Mouse (Mus musculus) hindbrain, postnatal 0 days (tissue): ENCODE measurements around the gene Olfm4. TPM values are rescaled to one million over a fixed set of nuclear protein-coding genes. Genes with fewer than 3 reads are reported as not detected.

Experiments
- ATAC-seq: fragments of 200-750 bp; cut with Nextera tagmentation; 2 replicates; pipeline ENCODE4 v1.8.0; 2017; ENCODE audit warnings: mild to moderate bottlenecking, moderate TSS enrichment, moderate library complexity
- DNase-seq: peaks from one replicate; pipeline ENCODE4 v3.0.0-alpha.2; 2015; ENCODE audit warnings: low spot score
- H3K27ac ChIP-seq: fragments of 300-500 bp; sonication (generic); 2 replicates; pipeline ENCODE4 v1.5.1; 2014; ENCODE audit warnings: mild to moderate bottlenecking
- H3K27me3 ChIP-seq: fragments of 300-500 bp; sonication (generic); 2 replicates; pipeline ENCODE4 v1.6.1; 2014; ENCODE audit warnings: low read length, mixed read lengths; ENCODE audit not compliant: insufficient read depth
- H3K36me3 ChIP-seq: fragments of 300-500 bp; sonication (generic); 2 replicates; pipeline ENCODE4 v1.6.1; 2014; ENCODE audit warnings: low read length, mixed read lengths; ENCODE audit not compliant: insufficient read depth
- H3K4me1 ChIP-seq: fragments of 300-500 bp; sonication (generic); 2 replicates; pipeline ENCODE4 v1.6.1; 2014; ENCODE audit warnings: antibody characterized with exemption, low read length, mixed read lengths; ENCODE audit not compliant: insufficient read depth
- H3K4me2 ChIP-seq: fragments of 300-500 bp; sonication (generic); 2 replicates; pipeline ENCODE4 v1.6.1; 2014; ENCODE audit warnings: low read depth, mild to moderate bottlenecking, low read length, moderate library complexity, mixed read lengths
- H3K4me3 ChIP-seq: fragments of 300-500 bp; sonication (generic); 2 replicates; pipeline ENCODE4 v1.5.1; 2014; ENCODE audit warnings: low read length
- H3K9ac ChIP-seq: fragments of 300-500 bp; sonication (generic); replicated peaks from 2 replicates; pipeline ENCODE4 v1.6.1; 2014; ENCODE audit warnings: mild to moderate bottlenecking, low read length, moderate library complexity, mixed read lengths
- H3K9me3 ChIP-seq: fragments of 300-500 bp; sonication (generic); 2 replicates; pipeline ENCODE4 v1.6.1; 2016; ENCODE audit warnings: low read length, mixed read lengths
- CTCF ChIP-seq: IDR thresholded peaks from 2 replicates; pipeline ENCODE4 v1.5.1; 2016; ENCODE audit warnings: antibody characterized with exemption, control low read depth, low read depth
- WGBS: fragments of 180-500 bp; shearing (Covaris S2); extraction: QIAGEN DNeasy Blood & Tissue Kit; methylation state at CpG from one replicate; pipeline ENCODE4 v1.1.7; 2014; 5-methylcytosine and 5-hydroxymethylcytosine counted together
- polyA plus RNA-seq: library from polyadenylated mRNA; unstranded; fragments of >200 nt; fragmentation: Nextera tagmentation; extraction: Ambion mirVana; gene quantifications from 2 replicates; pipeline ENCODE4 v1.2.1, GENCODE M21; 2015
- total RNA-seq: library from RNA; depleted of rRNA; stranded (reverse); fragments of >200 nt; gene quantifications from 2 replicates; pipeline ENCODE4 v1.2.3, GENCODE M21; 2014; rRNA removed

Olfm4 gene
- total and polyA plus RNA-seq, 2 experiments from 2014 or later: 0.68 to 1.2 TPM

GRCm38 (mm10) chr14:80061686-80062085 is 77.8 kb downstream of the Olfm4 start:
- Histone ChIP-seq H3K4me2 (no peak overlapping the region), H3K27ac (no peak overlapping the region), H3K9ac (no peak overlapping the region), H3K9me3 (no peaks in the 10 kb centered on the region), H3K4me3 (no peak overlapping the region), H3K36me3 (no peaks in the 10 kb centered on the region), H3K4me1 (no peaks in the 10 kb centered on the region), H3K27me3 (no peaks in the 10 kb centered on the region)
- TF ChIP-seq CTCF: no peak
- 87% methylated on average over 3 of the region's 3 CpGs for WGBS
- DNase-seq: no peak
- ATAC-seq: no peak

- no peaks in the 10 kb centered on the region for H3K4me1 ChIP-seq
- no peak overlapping the region for H3K4me3 ChIP-seq
- no peaks in the 10 kb centered on the region for H3K36me3 ChIP-seq
- WGBS: 66% methylated on average over 9 of the region's 9 CpGs
- no peak for ATAC-seq
- H3K9ac ChIP-seq: no peak overlapping the region
- no peaks in the 10 kb centered on the region for H3K9me3 ChIP-seq
- H3K4me2 ChIP-seq: no peak overlapping the region
- no peaks in the 10 kb centered on the region for H3K27me3 ChIP-seq
- no peak for DNase-seq
- H3K27ac ChIP-seq: no peak overlapping the region
- TF ChIP-seq CTCF: no peak
Observed at GRCm38 (mm10) chr14:80062896-80063295, 79.0 kb downstream of the Olfm4 start.

- DNase-seq (no peak), ATAC-seq (no peak)
- no peaks in the 10 kb centered on the region for H3K9me3 ChIP-seq
- H3K27me3 ChIP-seq: no peaks in the 10 kb centered on the region
- WGBS: 53% methylated on average over 3 of the region's 3 CpGs
- no peak for TF ChIP-seq CTCF
- no peak overlapping the region for H3K27ac ChIP-seq
- no peaks in the 10 kb centered on the region for H3K4me1 ChIP-seq
- no peak overlapping the region for H3K4me3 ChIP-seq
- no peak overlapping the region for H3K4me2 ChIP-seq
- no peaks in the 10 kb centered on the region for H3K36me3 ChIP-seq
- H3K9ac ChIP-seq: no peak overlapping the region
Observed at GRCm38 (mm10) chr14:80070580-80070979, 86.7 kb downstream of the Olfm4 start.

Other genes starting within 250 kb of the Olfm4 start
- gene Pcdh8, start 212.8 kb upstream of the Olfm4 start, total RNA-seq: 103 and 128 TPM in 2 replicates
- 25.9 and 30.1 TPM in 2 replicates for gene Pcdh8, start 212.8 kb upstream of the Olfm4 start, polyA plus RNA-seq